Mouse (Mus musculus) lung, postnatal 4 days (tissue): ENCODE measurements around the gene Bckdk.
"Not testable (repeated sequence)": the region's sequence is repeated elsewhere in the genome, so short reads cannot be mapped to it uniquely, and the experiment has no call there.

Experiments
- DNase-seq, 2 experiments: peaks; one replicate each; pipeline ENCODE4 v3.0.0; 2021

Bckdk gene

GRCm38 (mm10) chr7:127931351-127932135, 27.7 kb downstream of the Bckdk start:
- DNase-seq, result peak; percentile 69 to 84

- peak; percentile 72 to 88 for DNase-seq
These were observed 28.6 kb downstream of the Bckdk start for GRCm38 (mm10) chr7:127932273-127933031.

- peak in 1 of 2 experiments; percentile 18 for DNase-seq
These were observed 30.2 kb downstream of the Bckdk start for GRCm38 (mm10) chr7:127934075-127934474.

- DNase-seq, result peak; percentile 97
These were observed 31.3 kb downstream of the Bckdk start for GRCm38 (mm10) chr7:127935028-127935722.

GRCm38 (mm10) chr7:127935748-127936159, 31.9 kb downstream of the Bckdk start:
- DNase-seq, result no peak

GRCm38 (mm10) chr7:127936216-127936884, 32.5 kb downstream of the Bckdk start:
- no peak for DNase-seq

- not testable (repeated sequence) for DNase-seq
These were observed 38.2 kb downstream of the Bckdk start for GRCm38 (mm10) chr7:127942097-127942496.

GRCm38 (mm10) chr7:127944614-127945013, 40.7 kb downstream of the Bckdk start:
- DNase-seq, result peak; percentile 34 to 55

GRCm38 (mm10) chr7:127946470-127947023, 42.7 kb downstream of the Bckdk start, which contains the start of gene Prss36:
TSS of gene Prss36 (minus strand) at chr7:127946725.
- no peak for DNase-seq

GRCm38 (mm10) chr7:127952864-127953581, 49.1 kb downstream of the Bckdk start:
- no peak for DNase-seq

GRCm38 (mm10) chr7:127959364-127959763, 55.5 kb downstream of the Bckdk start:
- no peak for DNase-seq
